Mouse (Mus musculus) thymus, adult 2 months (tissue): Measurements from ENCODE around the gene Pla2g2c.

Source experiments
- CTCF ChIP-seq: fragments of 200-500 bp; IDR thresholded peaks from 2 replicates; pipeline ENCODE4 v1.5.1; 2012; ENCODE audit warnings: mild to moderate bottlenecking, control low read depth, low read length, moderate library complexity, borderline replicate concordance; ENCODE audit not compliant: control insufficient read depth, poor library complexity, insufficient read depth; ENCODE audit errors: extremely low read depth
- POLR2A ChIP-seq: fragments of 200-500 bp; IDR thresholded peaks from 2 replicates; pipeline ENCODE4 v1.6.1; 2012; ENCODE audit warnings: mild to moderate bottlenecking, low read length, control low read depth, moderate library complexity; ENCODE audit not compliant: control insufficient read depth, poor library complexity, insufficient read depth; ENCODE audit errors: extremely low read depth

- TF ChIP-seq POLR2A (no peak), CTCF (no peak)
Observed at GRCm38 (mm10) chr4:138698296-138698695, 26.3 kb upstream of the Pla2g2c start.
